Mouse (Mus musculus) Patski (cell line): Measurements from ENCODE around the gene Msh5. TPM values are rescaled to one million over a fixed set of nuclear protein-coding genes. Genes with fewer than 3 reads are reported as not detected.
"Not testable (repeated sequence)": the region's sequence is repeated elsewhere in the genome, so short reads cannot be mapped to it uniquely, and the experiment has no call there.

Experiments
- ATAC-seq: fragments of 100-300 bp; one replicate; pipeline ENCODE4 v1.8.0; 2021
- CTCF ChIA-PET: fragments of 350-600 bp; sonication (Branson Sonifier 250); formaldehyde crosslinking; loops from one replicate; lab custom pipeline; 2022; ENCODE audit warnings: inconsistent platforms; lab: Charles Lee
- POLR2A ChIA-PET: fragments of 350-600 bp; sonication (Branson Sonifier 250); formaldehyde crosslinking; loops from one replicate; lab custom pipeline; 2022; ENCODE audit warnings: antibody characterized with exemption, inconsistent platforms; lab: Charles Lee
- DNase-seq: peaks from one replicate; pipeline ENCODE4 v3.0.0-alpha.2; 2011; ENCODE audit warnings: low read depth, low spot score
- H3K27me3 ChIP-seq: fragments of 371-371 bp; one replicate; pipeline ENCODE4 v1.5.1; 2021
- CTCF ChIP-seq: fragments of 100-300 bp; IDR thresholded peaks from one replicate; pipeline ENCODE4 v1.5.1; 2021
- in situ Hi-C: fragments of 300-500 bp; cut with MboI; formaldehyde crosslinking; loops from 3 replicates; pipeline ENCODE4 v1.11.1; 2018; ENCODE audit warnings: low pct_unique_long_range_greater_than_20kb, mixed read lengths
- polyA plus RNA-seq: library from polyadenylated mRNA; unstranded; gene quantifications from one replicate; pipeline ENCODE4 v1.2.3, GENCODE M21; 2021

Gene Msh5
- polyA plus RNA-seq, 1 experiment from 2014 or later, result 2.9 TPM

- TF ChIP-seq CTCF, result no peak
- ATAC-seq (no peak), DNase-seq (no peak)
- ChIA-PET CTCF (interaction anchor here (1.6 kb wide), 1 partner anchor 13 kb away, joined by 5 read pairs; no protein-coding TSS in a partner anchor), POLR2A (interaction anchor here (0.7 kb wide), 1 partner anchor 92 kb away, joined by 3 read pairs; no protein-coding TSS in a partner anchor)
- H3K27me3 ChIP-seq, result no peaks in the 10 kb centered on the region
- in situ Hi-C loops, result no loop called here
Measured at GRCm38 (mm10) chr17:34997142-34997483, 49.4 kb downstream of the Msh5 start.

DNA sequence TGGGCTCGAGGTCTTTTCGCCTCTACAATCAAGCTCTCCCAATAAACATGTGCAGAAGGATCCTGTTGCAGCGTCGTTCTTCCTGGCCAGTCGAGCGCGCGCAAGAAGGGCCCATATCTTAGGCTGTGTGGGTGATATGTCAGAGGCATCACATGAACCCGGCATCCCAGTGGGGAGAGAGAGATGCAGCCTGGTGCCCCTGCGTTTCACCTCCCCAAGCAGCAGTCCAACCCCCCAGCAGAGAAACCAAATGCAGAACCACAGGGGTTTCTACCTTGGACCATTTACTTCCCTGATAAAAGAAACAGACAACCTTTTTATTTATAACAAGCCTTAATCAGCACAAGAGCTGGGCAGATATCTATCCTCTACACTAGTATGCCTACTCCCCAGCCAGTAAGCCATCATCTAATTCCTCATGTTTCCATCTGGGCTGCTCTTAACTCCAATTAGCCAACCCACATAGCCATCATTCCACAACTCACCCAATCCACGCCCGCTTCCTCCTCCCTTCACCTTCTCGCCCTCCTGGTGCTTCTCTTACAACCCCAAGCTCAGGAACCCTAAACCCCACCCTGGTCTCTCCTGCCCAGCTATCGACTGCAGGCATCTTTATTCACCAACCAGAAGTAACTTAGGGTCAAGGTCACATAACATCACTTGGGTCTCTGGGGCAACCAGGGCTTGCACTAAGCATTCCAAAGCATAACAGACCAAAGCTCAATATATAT lies 50.0 kb downstream of the Msh5 start:
- DNase-seq, result no peak
- CTCF ChIA-PET, result interaction anchor here (1.1 to 2.5 kb wide), 2 partner anchors 12 to 24 kb away, joined by 3 to 8 read pairs; no protein-coding TSS in a partner anchor
- TF ChIP-seq CTCF, result no peak
- POLR2A ChIA-PET, result interaction anchor here (0.5 to 0.7 kb wide), 2 partner anchors 25 to 91 kb away, joined by 3 read pairs; no protein-coding TSS in a partner anchor
- H3K27me3 ChIP-seq, result no peaks in the 10 kb centered on the region
- in situ Hi-C loops, result no loop called here
- ATAC-seq, result no peak

DNA sequence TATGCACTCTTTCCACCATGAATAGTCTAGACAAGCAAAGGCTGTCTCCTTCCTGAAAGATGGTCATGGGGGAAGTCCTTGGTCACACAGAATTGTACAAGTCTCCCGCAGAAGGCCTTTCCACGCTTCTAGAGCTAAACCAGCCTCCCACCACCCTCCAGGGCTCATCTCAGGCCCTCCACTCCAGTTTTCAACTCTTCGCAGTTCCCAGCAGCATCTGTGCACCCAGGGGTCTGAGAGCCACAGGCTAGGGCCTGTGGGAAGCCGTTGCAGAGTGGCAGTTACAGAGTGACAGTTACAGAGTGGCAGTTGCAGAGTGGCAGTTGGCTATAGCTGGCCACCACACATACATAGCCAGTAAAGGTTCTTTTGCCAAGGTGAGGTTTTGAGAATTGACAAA lies 50.6 kb downstream of the Msh5 start:
- in situ Hi-C loops, result not testable (repeated sequence)
- CTCF ChIA-PET, result interaction anchor here (1.1 to 2.5 kb wide), 2 partner anchors 12 to 25 kb away, joined by 3 to 8 read pairs; no protein-coding TSS in a partner anchor

GRCm38 (mm10) chr17:34995192-34995591 lies 51.4 kb downstream of the Msh5 start:
- DNase-seq, POLR2A ChIA-PET, in situ Hi-C loops, ATAC-seq, H3K27me3 ChIP-seq: not testable (repeated sequence)
- CTCF ChIA-PET, result interaction anchor here (2.5 kb wide), 1 partner anchor 11 kb away, joined by 8 read pairs; no protein-coding TSS in a partner anchor

More for the DNA sequence above, 50.6 kb downstream of the Msh5 start:
- H3K27me3 ChIP-seq, POLR2A ChIA-PET, ATAC-seq, DNase-seq: not testable (repeated sequence)

DNA sequence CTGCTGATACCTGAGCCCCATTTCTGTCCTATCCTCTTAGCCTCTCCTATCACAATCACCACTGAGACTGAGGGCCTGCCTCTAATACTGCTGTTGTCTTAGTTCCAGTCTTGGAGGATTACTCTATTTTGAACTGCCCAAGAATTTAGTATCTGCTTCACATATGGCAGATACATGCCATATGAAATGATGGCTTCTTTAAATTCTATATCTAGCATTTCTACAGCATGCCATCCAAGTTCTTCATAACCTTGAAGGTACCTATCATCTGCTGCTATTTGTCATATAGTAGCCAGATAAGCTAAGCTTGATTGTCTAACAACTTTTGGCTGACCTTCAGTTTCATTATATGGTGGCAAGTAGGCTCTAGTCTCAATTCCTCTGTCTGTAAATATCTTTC lies 51.8 kb downstream of the Msh5 start:
- H3K27me3 ChIP-seq, result no peaks in the 10 kb centered on the region
- ATAC-seq, result no peak
- no peak for DNase-seq
- TF ChIP-seq CTCF, result no peak
- CTCF ChIA-PET, result interaction anchor here (2.5 kb wide), 1 partner anchor 11 kb away, joined by 8 read pairs; no protein-coding TSS in a partner anchor
- in situ Hi-C loops, result no loop called here
- POLR2A ChIA-PET, result no interaction called here

- ATAC-seq (no peak), DNase-seq (no peak)
- H3K27me3 ChIP-seq, result no peaks in the 10 kb centered on the region
- in situ Hi-C loops, result loop anchor here (5.0 kb wide), 1 partner anchor 67 kb away; no protein-coding TSS in a partner anchor
- CTCF ChIA-PET, result interaction anchor here (0.8 to 3.2 kb wide), 11 partner anchors 11 to 194 kb away, joined by 3 to 22 read pairs (median 4); no protein-coding TSS in a partner anchor
- POLR2A ChIA-PET, result interaction anchor here (0.7 kb wide), 2 partner anchors 28 to 971 kb away, joined by 3 to 4 read pairs; no protein-coding TSS in a partner anchor
- TF ChIP-seq CTCF, result peak; percentile 80
Measured at GRCm38 (mm10) chr17:34984218-34984617, 62.3 kb downstream of the Msh5 start.

GRCm38 (mm10) chr17:34982328-34982727 lies 64.2 kb downstream of the Msh5 start:
- POLR2A ChIA-PET, result interaction anchor here (1.5 kb wide), 1 partner anchor 8 kb away, joined by 8 read pairs; no protein-coding TSS in a partner anchor
- no peak for ATAC-seq
- in situ Hi-C loops, result loop anchor here (5.0 kb wide), 1 partner anchor 65 kb away; no protein-coding TSS in a partner anchor

DNA sequence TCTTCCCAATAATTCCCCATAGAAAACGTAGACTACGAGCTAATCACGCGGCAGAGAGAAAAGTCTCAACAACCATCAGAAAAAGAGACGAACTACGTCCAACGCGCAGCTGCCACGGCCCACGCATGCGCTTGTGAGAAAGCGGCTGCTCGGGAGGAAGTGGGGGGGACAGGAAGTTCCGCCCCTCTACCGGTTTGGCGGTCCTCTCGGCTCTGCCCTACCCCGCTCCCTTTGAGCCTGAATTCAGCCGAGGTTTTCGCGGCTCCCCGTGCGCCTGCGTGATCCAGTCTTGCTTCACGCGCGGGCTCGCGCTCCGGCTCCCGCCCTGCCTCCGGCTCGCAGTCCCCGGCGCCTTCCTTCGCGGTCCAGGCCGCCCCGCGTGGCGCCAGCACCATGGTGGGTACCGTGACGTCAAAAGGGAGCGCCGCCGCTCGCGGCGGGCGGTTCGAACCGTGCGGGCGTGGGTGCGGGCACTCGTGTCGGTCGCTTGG lies 64.8 kb downstream of the Msh5 start, which contains the start of gene Lsm2:
Lsm2 (plus strand) TSS at position 173 of the 491 bp plus-strand sequence.
- no peaks in the 10 kb centered on the region for H3K27me3 ChIP-seq
- in situ Hi-C loops, result loop anchor here (5.0 kb wide), 1 partner anchor 64 kb away; no protein-coding TSS in a partner anchor
- ChIA-PET POLR2A (interaction anchor here (0.8 to 1.5 kb wide), 7 partner anchors 8 to 27 kb away, joined by 3 to 8 read pairs (median 5); no protein-coding TSS in a partner anchor), CTCF (interaction anchor here (0.9 to 3.2 kb wide), 9 partner anchors 14 to 127 kb away, joined by 3 to 23 read pairs (median 4); no protein-coding TSS in a partner anchor)
- peak; percentile 58 for ATAC-seq
- no peak for DNase-seq
- no peak for TF ChIP-seq CTCF

More at GRCm38 (mm10) chr17:34982328-34982727, 64.2 kb downstream of the Msh5 start:
- H3K27me3 ChIP-seq, result no peaks in the 10 kb centered on the region
- CTCF ChIA-PET, result interaction anchor here (3.2 kb wide), 1 partner anchor 27 kb away, joined by 20 read pairs; no protein-coding TSS in a partner anchor
- DNase-seq, result no peak
- TF ChIP-seq CTCF, result no peak

DNA sequence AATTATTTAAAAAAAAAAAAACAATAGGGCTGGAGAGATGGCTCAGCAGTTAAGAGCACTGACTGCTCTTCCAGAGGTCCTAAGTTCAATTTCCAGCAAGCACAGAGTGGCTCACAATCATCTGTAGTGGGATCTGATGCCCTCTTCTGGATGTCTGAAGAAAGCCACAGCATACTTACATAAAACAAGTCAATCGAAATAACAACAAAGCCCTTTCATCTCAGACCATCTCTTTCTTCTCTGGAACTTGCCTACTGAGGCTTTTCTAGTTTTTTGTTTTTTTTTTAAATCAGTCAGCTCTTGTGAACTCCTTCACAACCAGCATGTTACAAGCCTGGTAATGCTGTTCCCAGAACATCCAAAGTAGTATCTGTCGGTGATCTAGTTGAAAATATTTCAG lies 65.9 kb downstream of the Msh5 start:
- in situ Hi-C loops, result loop anchor here (5.0 kb wide), 1 partner anchor 63 kb away; no protein-coding TSS in a partner anchor
- ATAC-seq, result no peak
- TF ChIP-seq CTCF, result peak; percentile 86
- H3K27me3 ChIP-seq, result no peaks in the 10 kb centered on the region
- DNase-seq, result no peak
- ChIA-PET CTCF (interaction anchor here (0.7 to 2.9 kb wide), 8 partner anchors 13 to 126 kb away, joined by 3 to 23 read pairs (median 4); no protein-coding TSS in a partner anchor), POLR2A (interaction anchor here (0.9 to 1.4 kb wide), 4 partner anchors 13 to 26 kb away, joined by 3 to 7 read pairs (median 4); no protein-coding TSS in a partner anchor)

- no peak for TF ChIP-seq CTCF
- ATAC-seq (no peak), DNase-seq (no peak)
- H3K27me3 ChIP-seq, result no peaks in the 10 kb centered on the region
- ChIA-PET POLR2A (interaction anchor here (0.5 kb wide), 1 partner anchor 1484 kb away, joined by 7 read pairs; no protein-coding TSS in a partner anchor), CTCF (interaction anchor here (0.7 to 2.9 kb wide), 5 partner anchors 12 to 36 kb away, joined by 3 to 23 read pairs (median 3); no protein-coding TSS in a partner anchor)
- in situ Hi-C loops, result loop anchor here (5.0 kb wide), 1 partner anchor 62 kb away; no protein-coding TSS in a partner anchor
Measured at GRCm38 (mm10) chr17:34979631-34980030, 66.9 kb downstream of the Msh5 start.

Other genes starting within 250 kb of the Msh5 start
- gene Cyp21a1, start 242.2 kb downstream of the Msh5 start, polyA plus RNA-seq, result not detected
- 50.8 TPM for gene Stk19, start 209.8 kb downstream of the Msh5 start, polyA plus RNA-seq
- gene Dxo, start 209.7 kb downstream of the Msh5 start, polyA plus RNA-seq, result 34.4 TPM
- 69.3 TPM for gene Skiv2l, start 196.5 kb downstream of the Msh5 start, polyA plus RNA-seq
- 73.2 TPM for gene Nelfe, start 196.4 kb downstream of the Msh5 start, polyA plus RNA-seq
- gene Cfb, start 184.2 kb downstream of the Msh5 start, polyA plus RNA-seq, result 3.1 TPM
- 33.5 TPM for gene Zbtb12, start 167.3 kb downstream of the Msh5 start, polyA plus RNA-seq
- not detected for gene Gm20547, start 164.7 kb downstream of the Msh5 start, polyA plus RNA-seq
- gene C2, start 148.5 kb downstream of the Msh5 start, polyA plus RNA-seq, result 0.65 TPM
- 200 TPM for gene Ehmt2, start 148.3 kb downstream of the Msh5 start, polyA plus RNA-seq
- gene Slc44a4, start 132.3 kb downstream of the Msh5 start, polyA plus RNA-seq, result 0.37 TPM
- gene Neu1, start 115.5 kb downstream of the Msh5 start, polyA plus RNA-seq, result 75.4 TPM
- gene Hspa1b, start 87.5 kb downstream of the Msh5 start, polyA plus RNA-seq, result 47.3 TPM
- 1.2 TPM for gene Gm20481, start 76.8 kb downstream of the Msh5 start, polyA plus RNA-seq
- 9.2 TPM for gene Hspa1a, start 74.6 kb downstream of the Msh5 start, polyA plus RNA-seq
- gene Hspa1l, start 74.0 kb downstream of the Msh5 start, polyA plus RNA-seq, result 1.9 TPM
- gene Lsm2, start 64.9 kb downstream of the Msh5 start, polyA plus RNA-seq, result 64.4 TPM
- 123 TPM for gene Vars, start 45.8 kb downstream of the Msh5 start, polyA plus RNA-seq
- 1.2 TPM for gene Vwa7, start 30.2 kb downstream of the Msh5 start, polyA plus RNA-seq
- 0.64 TPM for gene Sapcd1, start 18.7 kb downstream of the Msh5 start, polyA plus RNA-seq
- 671 TPM for gene Clic1, start 3.2 kb upstream of the Msh5 start, polyA plus RNA-seq
- 198 TPM for gene Ddah2, start 12.3 kb upstream of the Msh5 start, polyA plus RNA-seq
- not detected for gene Ly6g6c, start 18.6 kb upstream of the Msh5 start, polyA plus RNA-seq
- not detected for gene Mpig6b, start 19.4 kb upstream of the Msh5 start, polyA plus RNA-seq
- gene Ly6g6e, start 30.2 kb upstream of the Msh5 start, polyA plus RNA-seq, result not detected
- gene Ly6g6d, start 31.3 kb upstream of the Msh5 start, polyA plus RNA-seq, result 0.19 TPM
- gene Ly6g6f, start 38.9 kb upstream of the Msh5 start, polyA plus RNA-seq, result not detected
- gene Abhd16a, start 42.5 kb upstream of the Msh5 start, polyA plus RNA-seq, result 77.3 TPM
- not detected for gene Ly6g5c, start 61.5 kb upstream of the Msh5 start, polyA plus RNA-seq
- 0.27 TPM for gene Ly6g5b, start 68.7 kb upstream of the Msh5 start, polyA plus RNA-seq
- gene Gpank1, start 74.7 kb upstream of the Msh5 start, polyA plus RNA-seq, result 28.4 TPM
- 254 TPM for gene Csnk2b, start 75.3 kb upstream of the Msh5 start, polyA plus RNA-seq
- 29.3 TPM for gene D17H6S53E, start 79.6 kb upstream of the Msh5 start, polyA plus RNA-seq
- 0.15 TPM for gene Apom, start 85.3 kb upstream of the Msh5 start, polyA plus RNA-seq
- gene Bag6, start 88.4 kb upstream of the Msh5 start, polyA plus RNA-seq, result 283 TPM
- 300 TPM for gene Prrc2a, start 118.2 kb upstream of the Msh5 start, polyA plus RNA-seq
- 0.14 TPM for gene Aif1, start 129.3 kb upstream of the Msh5 start, polyA plus RNA-seq
- not detected for gene Lst1, start 141.7 kb upstream of the Msh5 start, polyA plus RNA-seq
- not detected for gene Ltb, start 147.7 kb upstream of the Msh5 start, polyA plus RNA-seq
- gene Tnf, start 155.3 kb upstream of the Msh5 start, polyA plus RNA-seq, result not detected
- 0.14 TPM for gene Lta, start 158.6 kb upstream of the Msh5 start, polyA plus RNA-seq
- 0.54 TPM for gene Gm16181, start 174.1 kb upstream of the Msh5 start, polyA plus RNA-seq
- 3.7 TPM for gene Atp6v1g2, start 186.9 kb upstream of the Msh5 start, polyA plus RNA-seq
- gene Nfkbil1, start 189.0 kb upstream of the Msh5 start, polyA plus RNA-seq, result 32.8 TPM
- gene Ddx39b, start 195.0 kb upstream of the Msh5 start, polyA plus RNA-seq, result 321 TPM
- 112 TPM for gene H2-D1, start 216.0 kb upstream of the Msh5 start, polyA plus RNA-seq